10 mouse cellular contexts compared by ENCODE assay signal in genomic region chr3:103256089-103256819, GRCm38 (mm10). TPM values are rescaled to one million over a fixed set of nuclear protein-coding genes. Genes with fewer than 3 reads are reported as not detected.
A peak's percentile ranks its signal among the peaks of the same experiment; 100 is the strongest.
DNase-seq lines count a peak whose midpoint lies in the region; ATAC-seq and TF ChIP-seq lines count a peak whose summit lies in the region.
"Had no signal": no experiment of that assay in that cellular context is flagged by ENCODE, and none has a peak within 500 bp of the region (broad histone marks: within the 10 kb centered on the region; RNA-seq: fewer than 3 reads in every experiment).

No protein-coding gene starts in this region.

- H3K4me2 ChIP-seq in intestine, postnatal 0 days (replicated peaks; ENCODE audit: low read depth): no peak overlapping the region; the same call in 1 of the 2 replicates
- no peak overlapping the region for H3K4me2 ChIP-seq in midbrain, embryonic 15.5 days
- no peak overlapping the region for H3K4me2 ChIP-seq in neural tube, embryonic 15.5 days
- H3K4me2 ChIP-seq: midbrain, embryonic 11.5 days had no signal

- H3K9me3 ChIP-seq in ES-Bruce4 (replicated peaks; ENCODE audit: control insufficient read depth, insufficient read depth, low read length, poor library complexity, severe bottlenecking): no peaks in the 10 kb centered on the region
- no peaks in the 10 kb centered on the region for H3K9me3 ChIP-seq in intestine, postnatal 0 days (ENCODE audit: control insufficient read depth)
- no peaks in the 10 kb centered on the region for H3K9me3 ChIP-seq in midbrain, embryonic 15.5 days
- H3K9me3 ChIP-seq in neural tube, embryonic 15.5 days (replicated peaks): no peaks in the 10 kb centered on the region

- no peak overlapping the region for H3K4me3 ChIP-seq in ES-Bruce4 (ENCODE audit: low read depth, low read length)
- no peak overlapping the region for H3K4me3 ChIP-seq in intestine, postnatal 0 days (ENCODE audit: low read depth, low read length)
- H3K4me3 ChIP-seq in midbrain, embryonic 15.5 days: no peak overlapping the region
- H3K4me3 ChIP-seq in neural tube, embryonic 15.5 days (replicated peaks): no peak overlapping the region

- peak; percentile 52 for DNase-seq in MEL-GATA-1-ER (ENCODE audit: extremely low read depth, low read depth)
- DNase-seq in lung, postnatal 10 days: peak; percentile 13
- no peak for DNase-seq in thymus, adult 18-20 months
- DNase-seq: layer of hippocampus, postnatal 36 days; thymus, postnatal 14 days had no signal

- TF ChIP-seq EP300 in ES-Bruce4 (IDR thresholded peaks at IDR 0.05; ENCODE audit: insufficient read depth, low read depth, low read length): peak; percentile 67

- peak; percentile 94 for ATAC-seq in intestine, postnatal 0 days
- no peak for ATAC-seq in midbrain, embryonic 15.5 days (replicated peaks)
- ATAC-seq in neural tube, embryonic 15.5 days (ENCODE audit: low FRiP score): no peak

- WGBS in intestine, postnatal 0 days: 21% methylated on average over 10 of the region's 10 CpGs
- 75% methylated on average over 10 of the region's 10 CpGs for WGBS in midbrain, embryonic 15.5 days
- WGBS in neural tube, embryonic 15.5 days: 69% methylated on average over 10 of the region's 10 CpGs

- H3K36me3 ChIP-seq in ES-Bruce4 (ENCODE audit: control insufficient read depth, insufficient read depth, low read length, poor library complexity, severe bottlenecking): no peaks in the 10 kb centered on the region
- no peaks in the 10 kb centered on the region for H3K36me3 ChIP-seq in intestine, postnatal 0 days (ENCODE audit: control insufficient read depth, insufficient read depth)
- no peaks in the 10 kb centered on the region for H3K36me3 ChIP-seq in midbrain, embryonic 15.5 days (replicated peaks)
- H3K36me3 ChIP-seq in neural tube, embryonic 15.5 days: no peaks in the 10 kb centered on the region

- H3K27me3 ChIP-seq in ES-Bruce4 (ENCODE audit: control insufficient read depth, insufficient read depth, low read length, poor library complexity, severe bottlenecking): no peaks in the 10 kb centered on the region
- H3K27me3 ChIP-seq in intestine, postnatal 0 days (replicated peaks; ENCODE audit: control insufficient read depth, insufficient read depth, low read length): no peaks in the 10 kb centered on the region
- H3K27me3 ChIP-seq in midbrain, embryonic 15.5 days (replicated peaks): no peaks in the 10 kb centered on the region
- H3K27me3 ChIP-seq in neural tube, embryonic 15.5 days (replicated peaks): no peaks in the 10 kb centered on the region

- H3K27ac ChIP-seq in ES-Bruce4 (ENCODE audit: insufficient read depth, low read length): 0 out of 2 replicates have a peak overlapping the region, but pooled peaks have one; percentile 9
- H3K27ac ChIP-seq in intestine, postnatal 0 days (ENCODE audit: low read depth, low read length): peak overlapping the region; percentile 58
- H3K27ac ChIP-seq in midbrain, embryonic 15.5 days: no peak overlapping the region
- no peak overlapping the region for H3K27ac ChIP-seq in neural tube, embryonic 15.5 days (replicated peaks)

- no peak for TF ChIP-seq CTCF in ES-Bruce4 (IDR thresholded peaks at IDR 0.05; ENCODE audit: low read depth, low read length)
- TF ChIP-seq CTCF in intestine, postnatal 0 days (IDR thresholded peaks at IDR 0.05; ENCODE audit: low read depth): no peak

- H3K4me1 ChIP-seq in ES-Bruce4 (ENCODE audit: control insufficient read depth, insufficient read depth, low read length): peaks cover 3% of the 10 kb centered on the region
- no peaks in the 10 kb centered on the region for H3K4me1 ChIP-seq in intestine, postnatal 0 days (replicated peaks; ENCODE audit: control insufficient read depth, insufficient read depth, low read length)
- no peaks in the 10 kb centered on the region for H3K4me1 ChIP-seq in midbrain, embryonic 15.5 days
- no peaks in the 10 kb centered on the region for H3K4me1 ChIP-seq in neural tube, embryonic 15.5 days

- H3K9ac ChIP-seq in ES-Bruce4 (ENCODE audit: low read depth, poor library complexity, severe bottlenecking): no peak overlapping the region
- H3K9ac ChIP-seq in intestine, postnatal 0 days (ENCODE audit: low read depth, low read length): no peak overlapping the region
- no peak overlapping the region for H3K9ac ChIP-seq in midbrain, embryonic 15.5 days
- H3K9ac ChIP-seq in neural tube, embryonic 15.5 days (replicated peaks): no peak overlapping the region

- TF ChIP-seq POLR2A in ES-Bruce4 (IDR thresholded peaks at IDR 0.05; ENCODE audit: insufficient read depth, low read length): no peak

RNA-seq across cellular contexts. Expression of gene Trim33, which starts 22.8 kb away (rescaled TPM):
- polyA plus RNA-seq in ES-Bruce4 (2011; ENCODE audit: insufficient read depth, insufficient read length, low read depth, missing spikeins): 127 and 138 TPM in 2 replicates
- 7.3 and 7.6 TPM in 2 replicates for polyA plus RNA-seq in intestine, postnatal 0 days (2015; fragmentation: Nextera tagmentation; extraction: Ambion mirVana)
- polyA plus RNA-seq in midbrain, embryonic 15.5 days (2015; fragmentation: Nextera tagmentation; extraction: Ambion mirVana): 26.9 and 33.7 TPM in 2 replicates
- 20.6 and 26.9 TPM in 2 replicates for polyA plus RNA-seq in neural tube, embryonic 15.5 days (2015; fragmentation: Nextera tagmentation; extraction: Ambion mirVana)

Comparison
In these comparisons a context has a peak if more than half of its experiments do, and no peak if none do; other contexts are left out.
1. H3K27ac ChIP-seq: peak in ES-Bruce4 (single experiment) and intestine, postnatal 0 days (single experiment); none in midbrain, embryonic 15.5 days (single experiment) and neural tube, embryonic 15.5 days (single experiment).
2. DNase-seq: peak in MEL-GATA-1-ER (single experiment) and lung, postnatal 10 days (single experiment); none in thymus, adult 18-20 months (0 of 2).